Mouse (Mus musculus) bone marrow macrophage, adult 2 months (primary cell): ENCODE results near the gene Zmynd10. TPM values are rescaled to one million over a fixed set of nuclear protein-coding genes. Genes with fewer than 3 reads are reported as not detected.
A peak's percentile ranks its signal among the peaks of the same experiment; 100 is the strongest.

Source experiments
- H3K27ac ChIP-seq: 2 replicates; pipeline ENCODE4 v1.5.1; 2012; ENCODE audit warnings: low read depth, low read length; ENCODE audit not compliant: insufficient read depth
- H3K4me1 ChIP-seq: 2 replicates; pipeline ENCODE4 v1.6.1; 2012; ENCODE audit warnings: low read length; ENCODE audit not compliant: control insufficient read depth, insufficient read depth
- H3K4me3 ChIP-seq: 2 replicates; pipeline ENCODE4 v1.5.1; 2012; ENCODE audit warnings: mild to moderate bottlenecking, low read length, moderate library complexity; ENCODE audit not compliant: insufficient read depth
- CTCF ChIP-seq: IDR thresholded peaks from 2 replicates; pipeline ENCODE4 v1.5.1; 2012; ENCODE audit warnings: low read depth, mild to moderate bottlenecking, low read length, moderate library complexity
- POLR2A ChIP-seq: IDR thresholded peaks from 2 replicates; pipeline ENCODE4 v1.6.1; 2012; ENCODE audit warnings: mild to moderate bottlenecking, low read depth, low read length, borderline replicate concordance
- polyA plus RNA-seq: library from polyadenylated mRNA; stranded (reverse); fragments of >200 nt; gene quantifications from 2 replicates; pipeline ENCODE4 v1.2.4, GENCODE M21; 2012; ENCODE audit not compliant: missing spikeins, insufficient read depth, insufficient read length

The Zmynd10 gene
- polyA plus RNA-seq, 1 experiment = 0.66 TPM

- peak within 1 kb of the TSS; percentile 54 for H3K27ac ChIP-seq
- H3K4me3 ChIP-seq = peak within 1 kb of the TSS; percentile 79
- no peak for TF ChIP-seq CTCF
- no peak for TF ChIP-seq POLR2A
- peaks cover 14% of the 10 kb centered on the region for H3K4me1 ChIP-seq
Observed at GRCm38 (mm10) chr9:107586974-107587832, 40.1 kb downstream of the Zmynd10 start, which contains the start of gene Ifrd2. Gene Ifrd2 (plus strand): TSS chr9:107587642.

GRCm38 (mm10) chr9:107587833-107588639, 40.9 kb downstream of the Zmynd10 start:
- H3K4me1 ChIP-seq = peaks cover 14% of the 10 kb centered on the region
- peak overlapping the region; percentile 79 for H3K4me3 ChIP-seq
- peak overlapping the region; percentile 54 for H3K27ac ChIP-seq
- no peak for TF ChIP-seq CTCF
- TF ChIP-seq POLR2A = no peak

GRCm38 (mm10) chr9:107590058-107590772, 43.1 kb downstream of the Zmynd10 start:
- TF ChIP-seq POLR2A = no peak
- TF ChIP-seq CTCF = no peak
- no peak overlapping the region for H3K27ac ChIP-seq
- H3K4me3 ChIP-seq = no peak overlapping the region
- peaks cover 14% of the 10 kb centered on the region for H3K4me1 ChIP-seq

GRCm38 (mm10) chr9:107590773-107591060, 43.6 kb downstream of the Zmynd10 start:
- no peak for TF ChIP-seq POLR2A
- TF ChIP-seq CTCF = no peak
- Histone ChIP-seq H3K4me3 (no peak overlapping the region), H3K27ac (no peak overlapping the region), H3K4me1 (peaks cover 14% of the 10 kb centered on the region)

GRCm38 (mm10) chr9:107593101-107593976, 46.2 kb downstream of the Zmynd10 start:
- Histone ChIP-seq H3K27ac (no peak overlapping the region), H3K4me3 (no peak overlapping the region), H3K4me1 (peaks cover 28% of the 10 kb centered on the region)
- TF ChIP-seq POLR2A (no peak), CTCF (no peak)

- peaks cover 21% of the 10 kb centered on the region for H3K4me1 ChIP-seq
- H3K4me3 ChIP-seq = no peak overlapping the region
- TF ChIP-seq CTCF = no peak
- no peak for TF ChIP-seq POLR2A
- H3K27ac ChIP-seq = no peak overlapping the region
Observed at GRCm38 (mm10) chr9:107594281-107595062, 47.4 kb downstream of the Zmynd10 start.

GRCm38 (mm10) chr9:107596619-107597569, 49.8 kb downstream of the Zmynd10 start:
- H3K4me3 ChIP-seq = no peak overlapping the region
- H3K4me1 ChIP-seq = peaks cover 17% of the 10 kb centered on the region
- TF ChIP-seq CTCF (no peak), POLR2A (no peak)
- no peak overlapping the region for H3K27ac ChIP-seq

GRCm38 (mm10) chr9:107598385-107598784, 51.3 kb downstream of the Zmynd10 start:
- TF ChIP-seq CTCF = no peak
- TF ChIP-seq POLR2A = no peak
- Histone ChIP-seq H3K27ac (no peak overlapping the region), H3K4me3 (no peak overlapping the region), H3K4me1 (peaks cover 20% of the 10 kb centered on the region)
